Mouse (Mus musculus) heart, postnatal 4 days (tissue): ENCODE data around the gene Hectd4. TPM values are rescaled to one million over a fixed set of nuclear protein-coding genes. Genes with fewer than 3 reads are reported as not detected.
A peak's percentile ranks its signal among the peaks of the same experiment; 100 is the strongest.
"Not testable (repeated sequence)": the region's sequence is repeated elsewhere in the genome, so short reads cannot be mapped to it uniquely, and the experiment has no call there.

Experiments
- DNase-seq: peaks from one replicate; pipeline ENCODE4 v3.0.0; 2021
- total RNA-seq, 2 experiments: library from RNA; stranded (reverse); gene quantifications; 2 replicates each; pipeline ENCODE4 v1.2.3; 2021

The Hectd4 gene
- total RNA-seq, 2 experiments from 2014 or later: 22.7 to 25.8 TPM

DNA sequence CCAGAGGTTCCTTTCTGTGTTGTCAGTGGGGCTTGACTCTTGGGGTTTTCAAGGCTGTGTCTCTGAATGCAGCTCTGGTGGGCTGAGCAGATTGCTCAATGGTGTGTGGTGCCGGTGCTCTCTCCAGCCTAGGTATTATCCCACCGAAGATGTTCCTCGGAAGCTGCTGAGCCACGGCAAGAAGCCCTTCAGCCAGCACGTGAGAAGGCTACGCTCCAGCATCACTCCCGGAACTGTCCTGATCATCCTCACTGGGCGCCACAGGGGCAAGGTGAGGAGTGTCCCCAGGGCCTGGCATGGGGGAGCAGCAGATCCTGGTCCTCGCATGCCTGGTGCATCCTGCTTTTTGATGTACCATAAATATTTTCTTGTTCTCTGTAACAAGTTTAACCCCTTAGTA is 13.5 kb upstream of the Hectd4 start:
- no peak for DNase-seq

DNA sequence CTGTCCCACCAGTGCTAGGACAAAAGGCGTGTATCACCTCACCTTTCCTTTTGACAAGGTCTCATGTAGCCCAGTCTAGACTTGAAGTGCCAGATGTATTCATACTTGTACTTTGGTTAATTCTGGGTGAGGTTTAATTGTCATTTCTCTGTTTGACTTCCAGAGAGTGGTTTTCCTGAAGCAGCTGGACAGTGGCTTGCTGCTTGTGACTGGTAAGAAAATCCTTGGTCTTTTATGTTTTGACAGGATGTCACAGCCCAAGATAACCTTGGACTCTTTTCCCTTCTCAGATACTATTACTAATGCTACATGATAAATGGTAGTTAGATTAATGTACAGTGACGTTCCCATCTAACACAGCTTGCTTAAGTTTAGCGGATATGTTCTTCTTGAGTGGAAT is 13.0 kb upstream of the Hectd4 start:
- no peak for DNase-seq

DNA sequence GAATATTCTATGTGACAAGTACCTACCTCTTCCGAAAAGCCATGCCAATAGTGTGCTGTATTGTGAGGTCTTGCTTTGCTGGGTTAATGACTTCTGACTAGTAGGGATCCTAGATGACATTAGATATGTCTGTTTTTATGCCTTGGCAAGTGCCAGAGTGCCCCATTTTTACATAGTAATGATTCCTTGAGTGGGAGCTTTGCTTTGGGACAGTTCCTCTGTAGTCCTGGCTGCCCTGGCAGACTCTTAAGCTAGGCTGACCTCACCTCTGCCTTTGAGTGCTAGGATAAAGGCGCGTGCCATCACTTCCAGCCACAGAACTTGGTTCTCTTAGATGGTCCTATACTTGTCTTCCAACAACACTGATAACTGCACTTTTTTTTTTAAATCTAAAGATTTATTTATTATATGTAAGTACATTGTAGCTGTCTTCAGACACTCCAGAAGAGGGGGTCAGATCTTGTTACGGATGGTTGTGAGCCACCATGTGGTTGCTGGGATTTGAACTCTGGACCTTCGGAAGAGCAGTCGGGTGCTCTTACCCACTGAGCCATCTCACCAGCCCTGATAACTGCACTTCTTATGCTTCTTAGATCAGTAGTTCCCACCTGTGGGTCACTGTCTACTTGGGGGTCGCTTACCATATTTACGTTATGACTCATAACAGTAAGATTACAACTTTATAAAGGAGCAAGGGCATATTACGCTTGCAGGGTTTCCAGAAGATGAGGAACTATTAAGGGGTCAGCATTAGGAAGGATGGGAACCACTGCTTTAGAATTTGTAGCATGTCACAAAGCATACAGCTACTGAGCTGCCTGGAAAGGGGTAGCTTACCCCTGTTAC is 10.0 kb upstream of the Hectd4 start:
- DNase-seq: no peak

- DNase-seq: no peak
Measured at GRCm38 (mm10) chr5:121210601-121210924, 9.5 kb upstream of the Hectd4 start.

GRCm38 (mm10) chr5:121212108-121212507 is 7.9 kb upstream of the Hectd4 start:
- DNase-seq: no peak

DNA sequence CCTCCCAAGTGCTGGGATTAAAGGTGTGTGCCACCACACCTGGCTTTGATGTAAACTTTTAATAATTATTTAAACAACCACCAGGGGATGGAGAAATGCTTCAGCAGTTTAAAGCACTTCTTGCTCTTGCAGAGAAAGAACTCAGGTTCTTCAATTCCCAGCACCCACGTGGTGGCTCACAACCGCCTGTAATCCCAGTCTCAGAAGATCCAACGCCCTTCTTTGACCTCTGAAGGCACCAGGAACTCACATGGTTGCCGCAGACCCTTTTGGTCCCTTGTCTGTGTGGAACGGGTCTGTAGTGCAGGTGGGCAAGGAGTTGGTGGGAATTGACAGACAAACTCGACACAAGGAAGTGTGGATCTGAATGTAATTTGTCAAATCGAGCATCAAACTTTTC is 5.3 kb upstream of the Hectd4 start:
- DNase-seq: no peak

DNA sequence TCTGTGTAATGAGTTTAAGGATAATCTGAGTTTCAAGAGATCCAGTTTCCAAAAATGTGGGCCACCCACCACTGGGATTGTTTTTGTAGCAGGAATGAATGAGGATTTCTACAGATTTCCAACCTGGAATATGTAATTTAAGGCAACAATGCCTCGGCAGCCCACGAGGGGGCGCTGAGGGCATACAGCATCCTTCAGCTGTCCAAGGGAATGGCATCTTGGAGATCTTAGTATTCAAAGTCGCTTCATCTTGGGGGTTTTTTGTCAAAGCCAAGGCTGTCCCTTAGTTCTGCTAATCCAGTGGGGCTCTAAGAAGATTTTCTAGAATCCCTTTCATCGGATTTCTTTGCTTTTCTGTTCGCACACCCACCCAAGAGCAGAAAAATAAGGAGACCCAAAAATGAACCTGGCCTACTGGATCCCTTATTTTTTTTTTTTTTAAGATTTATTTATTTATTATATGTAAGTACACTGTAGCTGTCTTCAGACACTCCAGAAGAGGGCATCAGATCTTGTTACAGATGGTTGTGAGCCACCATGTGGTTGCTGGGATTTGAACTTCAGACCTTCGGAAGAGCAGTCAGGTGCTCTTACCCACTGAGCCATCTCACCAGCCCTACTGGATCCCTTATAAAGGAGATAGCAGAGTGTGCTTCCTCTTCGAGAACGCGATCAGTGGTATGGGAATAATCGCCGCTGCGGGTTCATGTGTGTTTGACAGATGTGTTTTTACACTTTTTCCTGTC is 4.5 kb upstream of the Hectd4 start:
- peak; percentile 78 for DNase-seq

GRCm38 (mm10) chr5:121216126-121216446 is 3.9 kb upstream of the Hectd4 start:
- DNase-seq: no peak

DNA sequence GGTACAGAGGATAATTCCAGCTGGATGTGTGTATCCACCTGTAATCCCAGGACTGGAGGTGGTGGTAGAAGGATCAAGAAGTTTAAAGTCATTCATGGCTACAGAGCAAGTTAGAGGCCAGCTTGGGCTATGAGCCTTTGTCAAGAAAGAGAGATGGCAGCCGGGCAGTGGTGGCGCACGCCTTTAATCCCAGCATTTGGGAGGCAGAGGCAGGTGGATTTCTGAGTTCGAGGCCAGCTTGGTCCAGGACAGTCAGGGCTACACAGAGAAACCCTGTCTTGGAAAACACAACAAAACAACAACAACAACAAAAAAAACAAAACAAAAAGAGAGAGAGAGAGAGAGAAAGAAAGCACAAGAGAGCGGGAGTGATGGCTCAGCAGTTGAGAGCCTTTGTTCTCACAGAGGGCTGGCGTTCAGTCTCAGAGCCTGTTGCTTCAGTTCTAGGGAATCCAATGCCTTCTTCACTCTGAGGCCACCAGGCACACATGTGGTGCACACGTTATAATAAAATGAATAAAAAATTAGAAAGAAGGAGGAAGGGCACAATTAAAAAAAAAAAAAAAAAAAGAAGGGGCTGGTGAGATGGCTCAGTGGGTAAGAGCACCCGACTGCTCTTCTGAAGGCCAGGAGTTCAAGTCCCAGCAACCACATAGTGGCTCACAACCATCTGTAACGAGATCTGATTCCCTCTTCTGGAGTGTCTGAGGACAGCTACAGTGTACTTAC is 3.3 kb upstream of the Hectd4 start:
- not testable (repeated sequence) for DNase-seq

DNA sequence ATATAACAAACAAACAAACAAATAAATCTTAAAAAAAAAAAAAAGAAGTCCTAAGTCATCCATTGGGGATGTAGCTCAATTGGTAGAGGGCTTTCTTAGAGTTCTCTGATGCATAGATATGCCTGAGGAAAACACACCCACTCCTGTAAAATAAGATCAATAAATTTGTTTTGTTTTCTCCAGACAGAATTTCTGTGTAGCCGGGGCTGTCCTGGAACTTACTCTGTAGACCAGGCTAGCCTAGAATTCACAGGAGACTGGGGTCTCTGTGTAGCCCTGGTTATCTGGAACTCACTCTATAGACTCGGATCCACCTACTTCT is 2.7 kb upstream of the Hectd4 start:
- no peak for DNase-seq

- DNase-seq: no peak
Measured at GRCm38 (mm10) chr5:121219190-121219589, 829 bp upstream of the Hectd4 start.

- peak; percentile 41 for DNase-seq
Measured at GRCm38 (mm10) chr5:121220732-121221301, 798 bp downstream of the Hectd4 start.

- no peak for DNase-seq
Measured at GRCm38 (mm10) chr5:121221328-121221850, 1.4 kb downstream of the Hectd4 start.

GRCm38 (mm10) chr5:121224020-121224419 is 4.0 kb downstream of the Hectd4 start:
- DNase-seq: not testable (repeated sequence)

GRCm38 (mm10) chr5:121224856-121225255 is 4.8 kb downstream of the Hectd4 start:
- no peak for DNase-seq

DNA sequence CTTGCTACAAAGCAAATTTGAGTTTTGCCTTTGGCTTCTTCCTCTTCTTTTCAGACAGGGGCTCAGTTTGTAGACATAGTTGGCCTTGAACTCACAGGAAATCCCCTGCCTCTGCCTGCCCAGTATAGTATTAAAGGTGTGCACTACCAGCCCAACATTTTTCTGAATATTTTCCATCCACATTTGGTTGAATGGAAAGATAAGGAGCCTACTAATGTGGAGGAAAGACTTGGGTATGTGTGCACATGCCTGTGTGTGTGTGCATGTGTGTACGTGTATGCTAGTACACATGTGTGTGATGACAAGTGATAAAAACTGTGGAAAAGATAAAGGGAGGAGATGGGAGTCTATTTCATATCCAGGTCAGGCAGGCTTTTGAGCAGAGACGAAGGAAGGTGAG is 5.8 kb downstream of the Hectd4 start:
- no peak for DNase-seq

DNA sequence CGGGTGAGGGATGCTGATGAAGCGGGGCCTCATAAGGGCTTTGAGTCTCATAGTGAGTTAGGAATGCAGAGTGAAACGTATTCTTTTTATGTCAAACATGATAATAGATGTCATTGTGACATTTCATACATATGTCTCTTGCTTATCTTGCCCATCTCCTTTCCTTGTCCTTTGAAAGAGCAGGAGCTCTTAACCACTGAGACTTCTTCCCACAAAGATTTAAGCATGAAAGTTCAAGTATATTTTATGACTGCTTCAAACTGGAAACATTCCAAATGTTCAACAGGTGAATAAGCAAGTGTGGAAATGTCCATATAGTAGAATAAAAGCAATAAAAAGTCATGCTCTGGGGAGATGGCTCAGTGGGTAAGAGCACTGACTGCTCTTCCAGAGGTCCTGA is 6.4 kb downstream of the Hectd4 start:
- no peak for DNase-seq

- DNase-seq: no peak
Measured at GRCm38 (mm10) chr5:121226845-121227244, 6.8 kb downstream of the Hectd4 start.

GRCm38 (mm10) chr5:121227330-121227729 is 7.3 kb downstream of the Hectd4 start:
- DNase-seq: not testable (repeated sequence)

DNA sequence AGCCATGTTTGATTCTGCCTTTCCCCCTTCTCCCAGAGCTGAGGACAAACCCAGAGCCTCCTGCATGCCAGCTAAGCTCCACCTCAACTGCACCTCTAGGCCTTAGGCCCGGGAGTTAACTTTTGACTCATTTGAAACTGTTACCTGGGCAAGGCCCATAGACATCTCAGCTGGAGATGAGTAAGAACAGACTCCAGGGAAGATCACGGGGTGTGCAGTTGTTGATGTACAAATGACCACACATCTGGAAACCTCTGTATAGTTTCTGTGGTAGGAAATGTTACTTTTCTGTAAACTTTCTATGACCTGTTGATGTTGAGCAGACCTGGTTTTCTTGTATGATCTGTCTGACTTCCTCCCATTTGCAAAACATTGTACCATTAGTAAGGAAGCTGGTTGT is 9.2 kb downstream of the Hectd4 start:
- no peak for DNase-seq

DNA sequence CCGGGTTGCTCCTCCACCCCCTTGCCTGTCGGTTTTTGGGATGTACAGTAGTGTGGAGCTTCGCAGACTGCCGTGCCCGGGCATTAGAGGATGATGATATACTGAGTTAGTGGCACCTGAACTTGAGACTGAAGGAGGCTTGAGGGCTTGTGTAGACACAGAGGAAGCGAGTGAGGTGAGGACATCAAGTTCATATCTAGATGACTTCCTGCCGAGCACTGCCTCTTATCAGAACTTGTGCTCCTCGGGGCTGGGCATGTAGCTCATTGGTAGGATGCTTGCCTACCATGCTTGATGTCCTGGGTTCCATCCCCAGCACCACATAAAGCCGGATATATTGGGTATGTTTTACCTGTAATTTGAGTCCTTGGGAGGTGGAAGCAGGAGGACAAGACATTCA is 10.8 kb downstream of the Hectd4 start:
- DNase-seq: no peak

DNA sequence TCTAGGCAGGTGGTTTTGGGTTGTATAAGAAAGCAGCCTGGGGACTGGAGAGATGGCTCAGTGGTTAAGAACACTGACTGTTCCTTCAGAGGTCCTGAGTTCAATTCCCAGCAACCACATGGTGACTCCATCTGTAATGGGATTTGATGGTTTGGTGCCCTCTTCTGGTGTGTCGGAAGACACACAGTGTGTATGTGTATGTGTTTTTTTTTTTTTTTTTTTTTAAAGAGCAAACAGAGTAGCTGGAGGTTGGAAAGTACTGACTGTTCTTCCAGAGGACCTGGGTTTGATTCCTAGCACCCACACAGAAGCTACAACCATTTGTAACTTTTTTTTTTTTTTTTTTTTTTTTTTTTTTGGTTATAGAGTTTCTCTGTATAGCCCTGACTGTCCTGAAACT is 12.8 kb downstream of the Hectd4 start:
- DNase-seq: no peak

GRCm38 (mm10) chr5:121233726-121234125 is 13.7 kb downstream of the Hectd4 start:
- DNase-seq: no peak
